Mouse (Mus musculus) v-Abl transformed pro-B cells (cell line): ENCODE data around the gene Bud31.

Experiments
- in situ Hi-C, 2 experiments: fragments of 400-800 bp; cut with MboI; formaldehyde crosslinking; loops; one replicate each; pipeline ENCODE4 v1.15.1; 2025; ENCODE audit not compliant: unreplicated experiment in 2 of 2

Bud31 gene

DNA sequence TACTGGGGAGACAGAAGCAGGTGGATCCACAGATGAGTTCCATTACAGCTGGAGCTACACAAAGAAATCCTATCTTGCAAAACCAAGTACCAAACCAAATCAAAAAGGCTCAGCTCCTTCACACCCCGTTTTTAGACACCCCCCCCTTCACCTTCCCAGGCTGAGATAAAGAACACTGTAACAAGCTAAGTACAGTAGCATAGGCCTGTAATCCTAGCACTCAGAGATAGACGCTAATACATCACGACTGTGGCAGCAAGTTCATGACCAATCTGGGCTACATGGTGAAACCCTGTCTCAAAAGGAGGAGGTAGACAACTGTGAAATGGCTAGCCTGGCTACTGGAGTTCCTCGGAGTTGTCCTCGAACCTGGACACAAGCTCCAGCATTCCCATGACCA, 50.2 kb downstream of the Bud31 start:
- in situ Hi-C loops = no loop called here

DNA sequence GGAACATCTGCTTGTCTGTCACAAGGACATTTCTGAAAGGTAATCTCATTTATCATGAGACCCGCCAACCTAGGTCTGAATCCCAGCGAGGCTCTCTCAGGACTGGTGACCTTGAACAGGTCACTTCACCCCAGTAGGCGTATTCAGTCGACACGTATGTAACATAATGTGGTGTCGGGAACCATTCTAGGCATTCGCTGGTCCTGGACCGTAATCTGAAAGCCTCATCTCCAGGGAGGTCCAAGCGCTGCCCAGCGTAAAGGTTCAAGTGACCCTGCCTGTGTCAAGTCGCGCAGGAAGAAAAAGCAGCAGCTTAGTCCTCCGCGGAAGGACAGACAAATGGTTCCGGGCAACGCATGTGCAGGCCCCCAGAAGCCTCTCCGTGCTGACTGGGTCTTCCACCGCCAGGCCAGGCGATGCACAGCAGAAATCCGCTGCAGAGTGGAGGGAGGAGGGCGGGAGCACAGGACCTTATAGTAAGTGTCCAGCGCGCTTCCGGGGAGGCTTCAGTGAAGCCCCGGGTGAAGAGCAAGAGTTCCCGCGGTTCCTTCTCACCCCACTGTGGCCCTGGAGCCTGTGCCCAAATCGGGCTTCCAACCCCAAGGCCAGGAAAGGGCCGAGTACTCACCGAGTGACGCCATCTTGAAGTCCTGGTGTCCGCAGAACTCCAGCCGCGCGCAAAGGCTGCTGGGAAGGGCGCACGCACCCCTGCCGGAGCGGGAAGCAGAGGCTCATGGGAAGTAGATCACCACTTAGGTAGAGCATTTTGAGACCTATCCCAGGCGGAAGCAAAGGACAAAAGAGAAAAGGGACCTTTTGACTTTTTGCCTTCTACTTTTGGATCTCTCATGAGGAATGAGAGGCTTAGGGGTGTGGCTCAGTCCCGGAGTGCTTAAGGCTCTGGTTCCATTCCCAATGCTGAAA, 51.0 kb downstream of the Bud31 start:
- in situ Hi-C loops = no loop called here

DNA sequence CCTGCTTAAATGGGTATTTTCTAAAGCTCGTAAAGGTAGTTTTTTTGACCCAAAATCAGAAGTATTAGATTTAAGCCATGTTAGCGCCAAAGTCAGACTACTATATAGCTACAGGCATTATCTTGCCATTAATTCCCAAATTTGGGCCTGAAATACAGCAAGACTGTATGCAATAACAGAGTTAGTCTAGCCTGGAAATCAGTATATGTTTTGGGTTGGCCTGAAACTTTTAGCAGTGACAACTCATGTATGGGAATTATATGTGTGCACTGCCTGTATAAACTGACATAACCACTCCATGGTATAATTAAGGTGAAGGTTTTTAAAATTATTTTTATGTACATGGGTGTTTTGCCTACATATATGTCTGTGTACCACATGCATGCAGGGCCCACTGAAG, 51.8 kb downstream of the Bud31 start, which contains the start of gene Atp5j2:
Gene Atp5j2, minus strand, starts transcription at position 101 of the 400 bp plus-strand sequence.
- in situ Hi-C loops = no loop called here
